Mouse (Mus musculus) thymus, adult 2 months (tissue): ENCODE data around the gene H2-T22. TPM values are rescaled to one million over a fixed set of nuclear protein-coding genes. Genes with fewer than 3 reads are reported as not detected.
A peak's percentile ranks its signal among the peaks of the same experiment; 100 is the strongest.
"Not testable (repeated sequence)": the region's sequence is repeated elsewhere in the genome, so short reads cannot be mapped to it uniquely, and the experiment has no call there.

Experiments
- DNase-seq: peaks from one replicate; pipeline ENCODE4 v3.0.0; 2021
- H3K27ac ChIP-seq: fragments of 200-500 bp; 2 replicates; pipeline ENCODE4 v1.5.1; 2012; ENCODE audit warnings: low read length, control low read depth; ENCODE audit not compliant: control insufficient read depth, insufficient read depth
- H3K27me3 ChIP-seq: fragments of 200-500 bp; 2 replicates; pipeline ENCODE4 v1.6.1; 2012; ENCODE audit warnings: mild to moderate bottlenecking, low read length, moderate library complexity, mixed read lengths; ENCODE audit not compliant: control insufficient read depth, insufficient read depth
- H3K36me3 ChIP-seq: fragments of 200-500 bp; 2 replicates; pipeline ENCODE4 v1.6.1; 2012; ENCODE audit warnings: mild to moderate bottlenecking, low read length, moderate library complexity; ENCODE audit not compliant: control insufficient read depth, insufficient read depth
- H3K4me1 ChIP-seq: fragments of 200-500 bp; replicated peaks from 2 replicates; pipeline ENCODE4 v1.6.1; 2012; ENCODE audit warnings: low read length; ENCODE audit not compliant: control insufficient read depth, insufficient read depth
- H3K4me3 ChIP-seq: fragments of 200-500 bp; 2 replicates; pipeline ENCODE4 v1.5.1; 2012; ENCODE audit warnings: mild to moderate bottlenecking, low read length, control low read depth, moderate library complexity; ENCODE audit not compliant: control insufficient read depth, insufficient read depth
- CTCF ChIP-seq: fragments of 200-500 bp; IDR thresholded peaks from 2 replicates; pipeline ENCODE4 v1.5.1; 2012; ENCODE audit warnings: mild to moderate bottlenecking, control low read depth, low read length, moderate library complexity, borderline replicate concordance; ENCODE audit not compliant: control insufficient read depth, poor library complexity, insufficient read depth; ENCODE audit errors: extremely low read depth
- POLR2A ChIP-seq: fragments of 200-500 bp; IDR thresholded peaks from 2 replicates; pipeline ENCODE4 v1.6.1; 2012; ENCODE audit warnings: mild to moderate bottlenecking, low read length, control low read depth, moderate library complexity; ENCODE audit not compliant: control insufficient read depth, poor library complexity, insufficient read depth; ENCODE audit errors: extremely low read depth
- WGBS: fragments of 180-500 bp; shearing (Covaris S2); methylation state at CpG from one replicate; pipeline ENCODE4 v1.1.7; 2018; 5-methylcytosine and 5-hydroxymethylcytosine counted together
- polyA plus RNA-seq: library from polyadenylated mRNA; depleted of rRNA; stranded (reverse); fragments of >200 nt; gene quantifications from 2 replicates; pipeline ENCODE4 v1.2.3, GENCODE M21; 2012

The H2-T22 gene
- polyA plus RNA-seq, 1 experiment, result 119 TPM

DNA sequence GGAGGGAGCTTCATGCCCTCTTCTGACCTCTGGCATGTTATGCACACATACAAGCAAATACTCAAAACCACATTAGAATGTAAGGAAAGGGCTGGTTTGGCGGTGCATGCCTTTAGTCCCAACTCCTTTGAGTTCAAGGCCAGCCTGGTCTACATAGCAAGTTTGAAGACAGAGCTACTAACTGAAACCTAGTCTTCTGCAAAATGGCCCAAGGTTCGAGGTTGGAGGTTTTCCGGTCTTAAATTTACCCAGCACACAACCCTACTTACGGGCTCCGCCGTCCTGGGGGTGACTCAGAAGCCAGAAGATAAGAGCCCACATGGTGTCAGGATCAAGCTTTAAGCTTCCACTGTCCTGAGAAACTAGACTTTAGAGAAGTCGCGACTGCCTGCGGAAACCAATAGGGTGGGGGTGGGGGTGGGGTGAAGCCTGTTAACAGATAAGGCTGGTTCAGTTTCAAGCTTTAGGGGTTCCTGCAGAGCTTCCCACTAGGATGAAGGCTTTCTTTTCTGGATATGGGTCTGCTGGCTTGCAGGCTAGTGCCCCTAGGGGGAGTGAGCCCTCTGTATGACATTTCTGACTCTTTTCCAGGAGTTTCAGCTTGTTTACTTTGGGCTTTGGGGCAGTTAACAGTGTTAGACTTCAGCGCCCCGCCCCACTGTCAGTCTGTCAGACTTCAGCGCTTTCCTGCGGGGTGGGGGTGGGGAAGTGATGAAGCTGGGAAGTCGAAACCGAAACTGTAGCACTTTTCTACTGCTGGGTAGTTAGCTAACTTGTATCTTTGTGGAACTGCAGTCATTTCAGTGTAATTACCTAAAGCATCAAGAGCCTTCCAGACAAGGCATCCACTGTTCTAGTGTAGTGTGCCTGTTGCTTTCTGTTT is 22.1 kb downstream of the H2-T22 start, which contains the start of gene H2-T24:
H2-T24 (minus strand) TSS at position 370 of the 883 bp plus-strand sequence.
- TF ChIP-seq CTCF (no peak), POLR2A (no peak)
- H3K36me3 ChIP-seq, result peaks cover 12% of the 10 kb centered on the region
- DNase-seq, result peak; percentile 80
- H3K4me1 ChIP-seq, result peaks cover 30% of the 10 kb centered on the region
- H3K27ac ChIP-seq, result peak within 1 kb of the TSS; percentile 98
- WGBS, result under 1% methylated on average over 15 of the region's 15 CpGs
- peak within 1 kb of the TSS; percentile 53 for H3K4me3 ChIP-seq
- no peaks in the 10 kb centered on the region for H3K27me3 ChIP-seq

DNA sequence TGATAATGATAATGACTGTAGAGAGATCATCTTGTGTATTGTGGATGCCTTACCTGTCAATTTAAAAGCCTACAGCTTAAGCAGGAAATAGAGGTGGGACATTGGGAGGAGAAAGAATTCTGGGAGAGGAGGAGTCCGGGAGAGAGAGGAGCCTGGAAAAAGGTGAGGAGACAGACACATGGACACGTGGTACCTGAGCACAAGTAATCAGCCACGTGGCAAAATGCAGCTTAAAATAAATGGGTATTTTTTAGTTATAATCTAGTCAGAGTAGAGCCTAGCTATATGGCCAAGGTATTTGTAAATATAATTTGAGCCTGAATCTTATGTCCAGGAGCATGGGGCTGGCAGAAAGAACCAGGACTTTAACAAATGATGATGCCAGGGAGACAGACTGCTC is 23.0 kb downstream of the H2-T22 start:
- WGBS, result 39% methylated on average over 3 of the region's 3 CpGs
- Histone ChIP-seq H3K4me3 (peak overlapping the region; percentile 17; the same call in 1 of the 2 replicates), H3K4me1 (peaks cover 30% of the 10 kb centered on the region), H3K27ac (peak overlapping the region; percentile 98), H3K27me3 (no peaks in the 10 kb centered on the region), H3K36me3 (peaks cover 20% of the 10 kb centered on the region)
- DNase-seq, result no peak
- no peak for TF ChIP-seq POLR2A
- no peak for TF ChIP-seq CTCF

DNA sequence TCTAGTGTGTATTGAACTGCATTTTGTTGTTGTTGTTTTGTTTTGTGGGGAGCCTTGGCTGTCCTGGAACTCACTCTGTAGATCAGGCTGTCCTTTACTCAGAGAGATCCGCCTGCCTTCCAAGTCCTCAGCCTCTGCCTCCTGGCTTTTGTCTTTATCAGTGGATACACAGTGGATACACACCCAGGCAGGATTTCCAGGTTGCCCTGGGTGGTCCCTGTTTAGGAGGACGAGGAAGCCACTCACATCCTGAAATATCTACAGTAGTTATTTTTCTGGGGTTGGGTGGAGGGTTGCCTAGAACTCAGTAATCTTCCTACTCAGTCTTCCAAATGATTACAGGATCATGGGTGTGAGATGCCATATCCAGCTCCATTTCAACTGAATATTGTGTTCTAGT is 23.6 kb downstream of the H2-T22 start:
- no peak for DNase-seq
- H3K4me1 ChIP-seq, result peaks cover 29% of the 10 kb centered on the region
- no peak for TF ChIP-seq POLR2A
- no peak for TF ChIP-seq CTCF
- peak overlapping the region; percentile 24; the same call in 1 of the 2 replicates for H3K27ac ChIP-seq
- peaks cover 26% of the 10 kb centered on the region for H3K36me3 ChIP-seq
- H3K27me3 ChIP-seq, result no peaks in the 10 kb centered on the region
- no peak overlapping the region for H3K4me3 ChIP-seq
- WGBS, result 73% methylated on average over 2 of the region's 2 CpGs

DNA sequence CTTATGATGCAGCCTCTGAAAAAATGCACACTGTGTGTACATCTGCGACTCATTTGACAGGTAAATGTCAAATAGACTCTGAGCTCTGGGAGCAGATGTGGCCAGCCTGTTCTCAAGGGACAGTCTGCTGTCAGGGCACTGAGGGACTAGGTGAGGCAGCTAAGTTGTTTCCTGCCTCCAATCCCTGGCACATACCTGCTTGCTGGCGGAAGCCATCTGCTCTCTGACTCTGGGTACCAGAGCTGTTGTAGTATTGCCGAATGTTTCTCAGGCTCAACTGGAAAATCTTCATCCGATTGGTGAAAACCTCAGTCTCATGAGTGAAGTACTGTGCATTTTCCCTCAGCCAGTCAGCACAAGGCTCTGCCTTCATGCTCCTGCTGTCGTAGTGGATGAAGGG is 25.5 kb downstream of the H2-T22 start:
- Histone ChIP-seq H3K27me3 (no peaks in the 10 kb centered on the region), H3K4me1 (peaks cover 16% of the 10 kb centered on the region), H3K4me3 (no peak overlapping the region)

DNA sequence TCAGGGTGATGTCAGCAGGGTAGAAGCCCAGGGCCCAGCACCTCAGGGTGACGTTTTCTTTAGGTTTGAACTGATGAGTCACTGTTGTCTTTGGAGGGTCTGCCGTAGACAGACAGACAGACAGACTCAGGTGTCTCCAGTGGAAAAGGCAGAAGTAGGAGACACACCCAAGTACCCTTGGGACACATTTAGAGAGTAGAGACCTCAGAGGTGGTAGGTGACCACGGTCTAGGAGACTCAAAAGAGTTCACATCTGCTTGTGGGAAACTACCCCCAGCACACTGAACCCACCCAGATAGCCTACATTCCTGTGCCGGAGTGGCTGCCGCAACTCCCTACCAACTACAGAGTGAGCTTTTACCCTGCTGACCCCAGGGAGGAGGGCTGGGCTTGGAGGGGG is 27.6 kb downstream of the H2-T22 start:
- 89% methylated on average over 5 of the region's 5 CpGs for WGBS
- Histone ChIP-seq H3K4me1 (peaks cover 9% of the 10 kb centered on the region), H3K4me3 (no peak overlapping the region), H3K27me3 (no peaks in the 10 kb centered on the region), H3K36me3 (peaks cover 26% of the 10 kb centered on the region), H3K27ac (no peak overlapping the region)
- no peak for TF ChIP-seq CTCF
- TF ChIP-seq POLR2A, result no peak
- no peak for DNase-seq

More for the DNA sequence above, 25.5 kb downstream of the H2-T22 start:
- WGBS, result 97% methylated on average over 5 of the region's 5 CpGs
- TF ChIP-seq CTCF, result no peak
- Histone ChIP-seq H3K36me3 (peaks cover 26% of the 10 kb centered on the region), H3K27ac (no peak overlapping the region)
- DNase-seq, result no peak

DNA sequence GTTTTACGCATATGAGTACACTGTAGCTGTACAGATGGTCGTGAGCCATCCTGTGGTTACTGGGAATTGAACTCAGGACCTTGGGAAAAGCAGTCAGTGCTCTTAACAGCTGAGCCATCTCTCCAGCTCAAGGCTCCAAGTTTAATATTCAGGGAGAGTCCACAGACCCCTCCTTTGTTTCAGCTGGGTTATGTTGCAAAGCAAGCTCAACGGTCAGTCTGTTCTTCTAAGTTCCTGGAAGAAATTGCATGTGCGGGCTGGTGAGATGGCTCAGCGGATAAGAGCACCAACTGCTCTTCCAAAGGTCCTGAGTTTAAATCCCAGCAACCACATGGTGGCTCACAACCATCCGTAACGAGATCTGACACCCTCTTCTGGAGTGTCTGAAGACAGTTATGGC is 38.1 kb downstream of the H2-T22 start:
- not testable (repeated sequence) for H3K4me3 ChIP-seq, H3K36me3 ChIP-seq, H3K27ac ChIP-seq, DNase-seq, H3K27me3 ChIP-seq
- WGBS, result 92% methylated on average over 7 of the region's 7 CpGs
- H3K4me1 ChIP-seq, result peaks cover 22% of the 10 kb centered on the region

DNA sequence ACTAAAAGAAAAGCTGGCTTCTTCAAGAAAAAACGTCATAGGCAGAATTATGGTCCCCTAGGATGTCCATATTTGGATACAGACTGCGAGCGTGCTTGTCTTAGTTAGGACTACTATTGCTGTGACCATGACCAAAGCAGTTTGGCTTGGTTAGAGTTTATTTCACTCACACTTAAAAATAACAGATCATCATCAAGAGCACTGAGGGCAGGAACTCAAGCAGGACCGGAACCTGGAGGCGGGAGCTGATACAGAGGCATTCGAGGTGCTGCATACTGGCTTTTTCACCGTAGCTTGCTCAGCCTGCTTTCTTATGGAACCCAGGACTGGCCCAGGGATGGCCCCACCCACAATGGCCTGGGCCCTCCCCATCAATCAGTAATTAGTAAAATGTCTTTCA is 39.2 kb downstream of the H2-T22 start:
- Histone ChIP-seq H3K27ac (no peak overlapping the region), H3K27me3 (no peaks in the 10 kb centered on the region), H3K36me3 (no peaks in the 10 kb centered on the region), H3K4me3 (no peak overlapping the region), H3K4me1 (peaks cover 25% of the 10 kb centered on the region)
- 91% methylated on average over 7 of the region's 7 CpGs for WGBS
- TF ChIP-seq POLR2A, result no peak
- no peak for TF ChIP-seq CTCF
- DNase-seq, result no peak
